Mouse (Mus musculus): ENCODE data around the gene Dpp8.

Gene Dpp8

GRCm38 (mm10) chr9:65085270-65085669 lies 53.1 kb downstream of the Dpp8 start:
- no peak for DNase-seq (ENCODE audit: low spot score in 2 of 2)

DNA sequence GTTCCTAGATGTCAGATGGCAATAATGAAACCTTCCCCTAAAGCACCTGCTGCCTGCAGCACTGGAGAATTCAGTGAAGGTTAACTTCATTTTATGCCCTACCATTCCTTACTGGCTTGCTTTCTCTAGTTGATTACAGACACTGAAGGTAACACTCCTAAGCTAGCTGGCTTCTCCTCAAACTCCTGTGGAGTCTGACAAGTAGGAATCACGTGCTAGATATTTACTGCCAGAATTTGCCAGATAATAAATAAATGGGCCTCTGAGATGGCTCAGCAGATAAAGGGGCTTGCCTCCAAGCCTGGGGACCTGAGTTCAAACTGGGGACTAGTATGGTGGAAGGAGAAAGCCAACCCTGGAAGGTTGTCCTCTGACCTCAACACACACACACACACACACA lies 54.6 kb downstream of the Dpp8 start:
- DNase-seq (ENCODE audit: low spot score in 2 of 2) = no peak

DNA sequence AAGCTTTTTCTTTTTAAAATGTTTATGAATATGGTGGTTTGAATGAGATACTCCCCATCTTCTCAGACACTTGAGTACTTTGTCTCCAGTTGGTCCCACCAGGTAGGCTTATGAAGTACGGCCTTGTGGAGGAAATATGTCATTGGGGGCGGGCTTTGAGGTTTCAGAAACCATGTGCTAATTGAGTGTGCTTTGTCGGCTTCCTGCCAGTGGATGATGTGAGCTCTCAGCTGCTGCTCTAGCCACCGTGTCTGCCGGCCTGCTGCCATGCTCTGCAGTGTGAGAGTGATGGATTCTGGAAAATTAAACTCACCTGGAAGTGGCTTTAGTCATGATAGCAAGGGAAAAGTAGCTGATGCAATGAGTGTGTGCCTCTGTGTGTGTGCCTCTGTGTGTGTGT lies 55.3 kb downstream of the Dpp8 start:
- DNase-seq (ENCODE audit: low spot score in 2 of 2) = no peak

GRCm38 (mm10) chr9:65094237-65094636 lies 62.0 kb downstream of the Dpp8 start:
- DNase-seq (ENCODE audit: low spot score in 2 of 2) = no peak

GRCm38 (mm10) chr9:65100991-65101685 lies 68.9 kb downstream of the Dpp8 start, which contains the start of gene Igdcc4:
Igdcc4 (plus strand) TSS chr9:65101486.
- no peak for DNase-seq (ENCODE audit: low spot score in 2 of 2)

- DNase-seq (ENCODE audit: low spot score in 2 of 2) = no peak
Measured at GRCm38 (mm10) chr9:65101686-65102376, 69.6 kb downstream of the Dpp8 start.

GRCm38 (mm10) chr9:65102377-65103172 lies 70.4 kb downstream of the Dpp8 start:
- no peak for DNase-seq (ENCODE audit: low spot score in 2 of 2)

DNA sequence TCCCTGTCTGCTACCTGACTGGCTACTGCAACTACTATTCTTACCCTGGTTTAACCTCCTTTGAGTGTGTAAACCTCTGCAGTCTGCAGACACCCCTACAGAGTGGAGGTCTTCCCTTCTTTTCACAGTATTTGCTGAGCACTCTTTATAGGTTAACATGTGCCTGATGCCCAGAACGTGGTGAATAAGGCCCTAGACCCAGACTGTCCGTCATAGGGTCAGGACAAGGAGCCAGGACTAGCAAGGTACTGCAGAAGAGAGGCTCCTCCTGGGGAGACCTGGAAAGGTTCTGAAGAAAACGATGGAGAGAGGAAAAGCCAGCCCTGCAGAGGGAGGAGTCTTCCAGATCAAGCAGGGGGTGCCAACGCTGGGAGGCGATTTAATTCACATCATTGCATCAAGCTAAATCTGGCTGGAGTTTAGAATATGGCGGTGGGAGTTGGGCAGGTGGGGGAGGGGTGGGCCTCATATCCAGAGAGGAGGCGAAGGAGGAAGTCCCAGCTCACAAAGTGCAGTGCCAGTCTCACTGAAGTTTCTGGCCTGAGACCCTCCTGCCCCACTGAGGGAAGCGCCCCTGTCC lies 71.0 kb downstream of the Dpp8 start:
- DNase-seq (ENCODE audit: low spot score in 2 of 2) = no peak

DNA sequence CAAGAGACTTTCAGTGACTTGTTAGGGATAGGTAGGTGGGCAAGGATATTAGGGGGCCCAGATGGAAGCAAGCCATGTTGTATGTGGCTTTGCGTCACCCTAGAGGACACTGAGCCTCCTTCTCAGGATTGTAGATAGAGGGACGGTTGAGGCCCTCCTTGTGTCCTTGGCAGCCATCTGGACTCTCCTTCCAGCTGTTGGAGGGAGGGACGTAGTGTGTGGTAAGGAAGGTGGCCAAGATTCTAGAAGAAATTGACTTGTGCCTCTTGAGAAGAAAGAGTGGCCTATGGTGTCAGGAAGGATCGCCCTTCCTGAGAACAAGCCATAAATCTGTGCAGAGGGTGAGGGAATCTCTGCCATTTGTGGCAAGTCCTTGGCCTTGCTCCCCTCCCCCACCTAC lies 74.6 kb downstream of the Dpp8 start:
- no peak for DNase-seq (ENCODE audit: low spot score in 2 of 2)

GRCm38 (mm10) chr9:65107893-65108292 lies 75.7 kb downstream of the Dpp8 start:
- no peak for DNase-seq (ENCODE audit: low spot score in 2 of 2)

DNA sequence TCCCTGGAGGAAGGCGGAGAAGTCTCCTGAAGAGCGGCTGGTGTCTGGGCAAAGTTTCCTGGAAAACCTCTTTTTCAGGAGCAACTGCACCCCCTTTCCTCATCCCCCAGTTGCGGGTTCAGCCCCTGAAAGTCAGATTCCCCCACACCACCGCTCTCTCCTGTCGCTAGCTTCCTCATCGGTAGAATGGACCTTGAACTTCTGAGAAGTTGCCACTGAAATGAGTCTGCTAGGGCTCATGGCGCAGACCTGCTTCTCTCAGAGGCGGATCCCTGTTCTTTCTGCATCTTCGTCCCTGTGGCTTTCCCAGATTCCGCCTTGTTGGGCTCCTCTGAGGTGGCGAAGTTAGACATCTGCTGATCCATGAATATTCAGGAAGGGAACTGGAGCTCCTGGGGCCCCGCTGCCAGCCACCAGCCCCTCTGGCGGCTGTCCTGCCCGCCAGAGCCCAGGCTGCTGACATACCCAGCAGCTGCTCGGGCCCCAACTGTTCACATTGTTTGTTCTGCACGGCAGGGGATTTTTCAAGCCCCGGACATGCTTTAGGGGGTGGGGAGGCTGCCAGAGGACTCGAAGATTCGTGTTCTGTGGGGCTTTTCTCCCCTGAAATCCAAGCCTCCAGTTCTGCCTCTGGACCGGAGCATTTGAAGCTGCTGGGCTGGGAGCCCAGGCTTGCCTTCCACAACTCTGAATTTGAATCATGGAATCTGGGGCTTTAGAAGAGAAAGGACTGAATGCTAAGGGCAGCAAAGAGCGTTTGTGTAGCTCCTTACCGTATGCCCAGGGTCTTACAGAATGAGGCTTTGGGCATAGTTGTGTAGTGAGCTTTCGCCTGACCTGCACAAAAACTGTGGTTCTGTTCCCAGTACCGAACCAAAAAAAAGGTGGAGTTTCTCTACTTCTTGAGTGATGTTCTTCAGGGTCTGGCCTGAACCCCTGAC lies 77.2 kb downstream of the Dpp8 start:
- DNase-seq (ENCODE audit: low spot score in 2 of 2) = no peak

- no peak for DNase-seq (ENCODE audit: low spot score in 2 of 2)
Measured at GRCm38 (mm10) chr9:65111698-65112097, 79.5 kb downstream of the Dpp8 start.

GRCm38 (mm10) chr9:65113694-65114093 lies 81.5 kb downstream of the Dpp8 start:
- no peak for DNase-seq (ENCODE audit: low spot score in 2 of 2)

GRCm38 (mm10) chr9:65115891-65116290 lies 83.7 kb downstream of the Dpp8 start:
- no peak for DNase-seq (ENCODE audit: low spot score in 2 of 2)

- no peak for DNase-seq (ENCODE audit: low spot score in 2 of 2)
Measured at GRCm38 (mm10) chr9:65117516-65117915, 85.3 kb downstream of the Dpp8 start.

- peak in 1 of 2 experiments; percentile 57 for DNase-seq (ENCODE audit: low spot score in 2 of 2)
Measured at GRCm38 (mm10) chr9:65120935-65121334, 88.7 kb downstream of the Dpp8 start.

DNA sequence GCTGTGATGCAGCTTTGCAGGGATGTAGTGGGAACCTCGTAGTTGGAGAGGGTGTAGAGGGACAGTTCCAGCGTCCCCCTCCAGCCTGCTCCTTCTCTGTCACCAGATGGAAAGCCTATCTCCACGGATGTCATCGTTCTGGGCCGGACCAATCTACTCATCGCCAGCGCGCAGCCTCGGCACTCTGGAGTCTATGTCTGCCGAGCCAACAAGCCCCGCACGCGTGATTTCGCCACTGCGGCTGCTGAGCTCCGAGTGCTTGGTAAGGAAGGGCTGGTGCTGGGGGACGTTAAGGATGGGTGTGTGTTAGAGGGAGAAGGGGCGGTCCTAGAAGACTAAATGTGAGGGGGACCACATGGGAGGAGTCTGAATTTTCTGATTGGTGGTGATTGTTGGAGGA lies 90.3 kb downstream of the Dpp8 start:
- DNase-seq (ENCODE audit: low spot score in 2 of 2) = no peak

GRCm38 (mm10) chr9:65123552-65124168 lies 91.4 kb downstream of the Dpp8 start:
- peak in 1 of 2 experiments; percentile 41 for DNase-seq (ENCODE audit: low spot score in 2 of 2)

- DNase-seq (ENCODE audit: low spot score in 2 of 2) = peak in 1 of 2 experiments; percentile 25
Measured at GRCm38 (mm10) chr9:65128123-65128815, 96.1 kb downstream of the Dpp8 start.

- DNase-seq (ENCODE audit: low spot score in 2 of 2) = no peak
Measured at GRCm38 (mm10) chr9:65131717-65132116, 99.5 kb downstream of the Dpp8 start.

Data from spleen, postnatal 14 days (tissue).